Mouse (Mus musculus): ENCODE results near the gene Hmbs. TPM values are rescaled to one million over a fixed set of nuclear protein-coding genes. Genes with fewer than 3 reads are reported as not detected.

The Hmbs gene
- polyA plus RNA-seq, 1 experiment: 331 TPM

- H3K36me3 ChIP-seq (ENCODE audit: control insufficient read depth): peaks cover 84% of the 10 kb centered on the region
- peaks cover 42% of the 10 kb centered on the region for H3K4me1 ChIP-seq (ENCODE audit: control insufficient read depth)
- TF ChIP-seq GATA1 (IDR thresholded peaks at IDR 0.05; ENCODE audit: low read length): no peak
- H3K4me3 ChIP-seq (replicated peaks): no peak overlapping the region
- no peaks in the 10 kb centered on the region for H3K27me3 ChIP-seq (ENCODE audit: control insufficient read depth)
- peaks cover 6% of the 10 kb centered on the region for H3K9me3 ChIP-seq (ENCODE audit: control insufficient read depth, low read length)
Observed at GRCm38 (mm10) chr9:44347621-44348020, 3.6 kb upstream of the Hmbs start.

DNA sequence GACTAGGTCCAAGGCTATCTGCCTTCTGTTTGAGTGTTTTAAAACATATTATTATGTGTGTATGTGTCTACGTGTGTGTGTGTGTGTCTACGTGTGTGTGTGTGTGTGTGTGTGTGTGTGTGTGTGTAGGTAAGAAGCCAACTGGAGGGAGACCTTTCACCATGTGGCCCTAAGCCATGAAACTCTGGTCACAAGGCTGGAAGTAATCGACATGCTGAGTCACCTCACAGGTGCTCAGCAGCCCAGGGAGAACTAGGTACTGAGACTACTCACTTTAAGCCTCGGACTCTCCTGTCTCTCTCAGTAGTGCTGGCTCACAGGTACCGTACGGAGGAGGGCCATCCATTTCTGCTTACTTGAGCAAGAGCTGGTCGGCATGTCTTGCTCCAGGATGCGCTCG is 3.1 kb upstream of the Hmbs start:
- peaks cover 84% of the 10 kb centered on the region for H3K36me3 ChIP-seq (ENCODE audit: control insufficient read depth)
- peaks cover 6% of the 10 kb centered on the region for H3K9me3 ChIP-seq (ENCODE audit: control insufficient read depth, low read length)
- no peaks in the 10 kb centered on the region for H3K27me3 ChIP-seq (ENCODE audit: control insufficient read depth)
- peaks cover 40% of the 10 kb centered on the region for H3K4me1 ChIP-seq (ENCODE audit: control insufficient read depth)
- TF ChIP-seq GATA1 (IDR thresholded peaks at IDR 0.05; ENCODE audit: low read length): no peak
- no peak for TF ChIP-seq TAL1 (IDR thresholded peaks at IDR 0.05; ENCODE audit: low read length)
- no peak overlapping the region for H3K4me3 ChIP-seq (replicated peaks)

DNA sequence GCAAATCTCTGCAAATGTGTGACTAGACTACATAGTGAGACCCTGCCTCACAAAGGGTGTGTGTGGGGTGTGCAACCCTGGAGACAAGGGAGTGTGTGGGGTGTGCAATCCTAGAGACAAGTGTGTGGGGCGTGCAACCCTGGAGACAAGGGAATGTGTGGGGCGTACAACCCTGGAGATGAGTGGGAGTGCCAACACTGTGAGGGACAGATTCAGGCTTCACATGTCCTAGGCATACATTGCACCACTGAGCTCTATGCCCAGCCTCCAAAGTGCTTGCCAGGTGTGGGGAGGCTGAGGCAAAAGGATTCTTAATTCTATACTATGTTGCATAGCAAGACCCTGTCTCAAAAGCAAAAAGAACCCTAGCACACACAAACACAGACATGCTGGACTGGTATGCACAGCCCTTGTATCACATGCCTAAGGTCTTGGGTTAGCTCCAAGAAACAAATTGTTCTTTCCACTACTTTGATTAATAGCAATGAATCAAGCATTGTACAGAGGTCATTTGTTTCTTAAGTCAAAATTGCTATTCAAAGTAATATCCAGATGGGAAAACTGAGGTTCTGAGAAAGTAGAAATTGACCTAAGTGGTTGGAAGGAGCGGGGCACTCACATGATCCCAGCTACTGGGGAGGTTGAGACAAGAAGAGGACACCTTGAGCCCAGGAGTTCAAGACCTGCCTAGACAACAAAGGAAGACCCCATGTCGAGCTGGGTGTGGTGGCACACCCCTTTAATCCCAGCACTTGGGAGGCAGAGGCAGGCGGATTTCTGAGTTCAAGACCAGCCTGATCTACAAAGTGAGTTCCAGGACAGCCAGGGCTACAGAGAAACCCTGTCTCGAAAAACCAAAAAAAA is 1.8 kb upstream of the Hmbs start:
- peaks cover 6% of the 10 kb centered on the region for H3K9me3 ChIP-seq (ENCODE audit: control insufficient read depth, low read length)
- peaks cover 84% of the 10 kb centered on the region for H3K36me3 ChIP-seq (ENCODE audit: control insufficient read depth)
- H3K4me1 ChIP-seq (ENCODE audit: control insufficient read depth): peaks cover 40% of the 10 kb centered on the region
- H3K27me3 ChIP-seq (ENCODE audit: control insufficient read depth): no peaks in the 10 kb centered on the region
- no peak for TF ChIP-seq GATA1 (IDR thresholded peaks at IDR 0.05; ENCODE audit: low read length)
- no peak for TF ChIP-seq TAL1 (IDR thresholded peaks at IDR 0.05; ENCODE audit: low read length)
- peak overlapping the region; percentile 17 for H3K4me3 ChIP-seq (replicated peaks)

GRCm38 (mm10) chr9:44343290-44343689 is 738 bp downstream of the Hmbs start:
- TF ChIP-seq TAL1 (IDR thresholded peaks at IDR 0.05; ENCODE audit: low read length): peak; percentile 93
- peak; percentile 99 for TF ChIP-seq GATA1 (IDR thresholded peaks at IDR 0.05; ENCODE audit: low read length)
- peak overlapping the region; percentile 70 for H3K4me3 ChIP-seq (replicated peaks)
- peaks cover 86% of the 10 kb centered on the region for H3K36me3 ChIP-seq (ENCODE audit: control insufficient read depth)

GRCm38 (mm10) chr9:44342605-44343004 is 1.4 kb downstream of the Hmbs start:
- TF ChIP-seq GATA1 (IDR thresholded peaks at IDR 0.05; ENCODE audit: low read length) (no peak), TAL1 (IDR thresholded peaks at IDR 0.05; ENCODE audit: low read length) (no peak)
- H3K4me3 ChIP-seq (replicated peaks): peak overlapping the region; percentile 70
- peaks cover 86% of the 10 kb centered on the region for H3K36me3 ChIP-seq (ENCODE audit: control insufficient read depth)
- peaks cover 55% of the 10 kb centered on the region for H3K4me1 ChIP-seq (ENCODE audit: control insufficient read depth)
- H3K27me3 ChIP-seq (ENCODE audit: control insufficient read depth): no peaks in the 10 kb centered on the region
- H3K9me3 ChIP-seq (ENCODE audit: control insufficient read depth, low read length): no peaks in the 10 kb centered on the region; the same call in 1 of the 2 replicates

More at GRCm38 (mm10) chr9:44343290-44343689, 738 bp downstream of the Hmbs start:
- no peaks in the 10 kb centered on the region for H3K27me3 ChIP-seq (ENCODE audit: control insufficient read depth)
- H3K9me3 ChIP-seq (ENCODE audit: control insufficient read depth, low read length): no peaks in the 10 kb centered on the region; the same call in 1 of the 2 replicates
- H3K4me1 ChIP-seq (ENCODE audit: control insufficient read depth): peaks cover 53% of the 10 kb centered on the region

- TF ChIP-seq GATA1 (IDR thresholded peaks at IDR 0.05; ENCODE audit: low read length) (peak; percentile 86), TAL1 (IDR thresholded peaks at IDR 0.05; ENCODE audit: low read length) (peak; percentile 97)
- H3K9me3 ChIP-seq (ENCODE audit: control insufficient read depth, low read length): no peaks in the 10 kb centered on the region; the same call in 1 of the 2 replicates
- H3K36me3 ChIP-seq (ENCODE audit: control insufficient read depth): peaks cover 86% of the 10 kb centered on the region
- H3K4me3 ChIP-seq (replicated peaks): peak overlapping the region; percentile 70
- peaks cover 55% of the 10 kb centered on the region for H3K4me1 ChIP-seq (ENCODE audit: control insufficient read depth)
- H3K27me3 ChIP-seq (ENCODE audit: control insufficient read depth): no peaks in the 10 kb centered on the region
Observed at GRCm38 (mm10) chr9:44342173-44342572, 1.9 kb downstream of the Hmbs start.

- Histone ChIP-seq H3K27me3 (ENCODE audit: control insufficient read depth) (no peaks in the 10 kb centered on the region), H3K9me3 (ENCODE audit: control insufficient read depth, low read length) (no peaks in the 10 kb centered on the region; the same call in 1 of the 2 replicates), H3K4me3 (replicated peaks) (peak overlapping the region; percentile 70), H3K4me1 (ENCODE audit: control insufficient read depth) (peaks cover 61% of the 10 kb centered on the region), H3K36me3 (ENCODE audit: control insufficient read depth) (peaks cover 86% of the 10 kb centered on the region)
- no peak for TF ChIP-seq TAL1 (IDR thresholded peaks at IDR 0.05; ENCODE audit: low read length)
- no peak for TF ChIP-seq GATA1 (IDR thresholded peaks at IDR 0.05; ENCODE audit: low read length)
Observed at GRCm38 (mm10) chr9:44341487-44341886, 2.5 kb downstream of the Hmbs start.

DNA sequence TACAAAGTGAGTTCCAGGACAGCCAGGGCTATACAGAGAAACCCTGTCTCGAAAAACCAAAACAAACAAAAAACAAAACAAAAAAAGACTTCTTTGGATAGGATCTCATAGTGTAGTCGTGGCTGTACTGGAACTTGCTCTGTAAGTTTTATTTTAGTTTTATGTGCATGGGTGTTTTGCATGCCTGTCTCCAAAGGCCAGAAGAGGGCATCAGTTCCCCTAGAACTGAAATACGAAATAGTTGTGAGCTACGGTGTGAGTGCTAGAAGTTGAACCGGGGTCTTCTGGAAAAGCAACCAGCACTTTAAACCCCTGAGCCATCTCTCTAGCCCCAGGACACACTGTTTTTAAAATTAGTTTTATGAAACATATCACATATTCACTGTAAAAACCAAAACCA is 5.5 kb downstream of the Hmbs start:
- TF ChIP-seq TAL1 (IDR thresholded peaks at IDR 0.05; ENCODE audit: low read length) (no peak), GATA1 (IDR thresholded peaks at IDR 0.05; ENCODE audit: low read length) (no peak)
- Histone ChIP-seq H3K9me3 (ENCODE audit: control insufficient read depth, low read length) (peaks cover 3% of the 10 kb centered on the region), H3K36me3 (ENCODE audit: control insufficient read depth) (peaks cover 92% of the 10 kb centered on the region), H3K27me3 (ENCODE audit: control insufficient read depth) (no peaks in the 10 kb centered on the region), H3K4me1 (ENCODE audit: control insufficient read depth) (peaks cover 47% of the 10 kb centered on the region), H3K4me3 (replicated peaks) (peak overlapping the region; percentile 70)

GRCm38 (mm10) chr9:44337436-44338169 is 6.4 kb downstream of the Hmbs start:
- H3K27me3 ChIP-seq (ENCODE audit: control insufficient read depth): no peaks in the 10 kb centered on the region
- H3K36me3 ChIP-seq (ENCODE audit: control insufficient read depth): peaks cover 96% of the 10 kb centered on the region
- H3K4me1 ChIP-seq (ENCODE audit: control insufficient read depth): peaks cover 51% of the 10 kb centered on the region
- TF ChIP-seq GATA1 (IDR thresholded peaks at IDR 0.05; ENCODE audit: low read length): no peak
- no peak for TF ChIP-seq TAL1 (IDR thresholded peaks at IDR 0.05; ENCODE audit: low read length)
- H3K4me3 ChIP-seq (replicated peaks): peak overlapping the region; percentile 70
- H3K9me3 ChIP-seq (ENCODE audit: control insufficient read depth, low read length): peaks cover 3% of the 10 kb centered on the region
